Comparison of ENCODE assay signal across 7 mouse cellular contexts in genomic region chr13:115090069-115090976, GRCm38 (mm10). TPM values are rescaled to one million over a fixed set of nuclear protein-coding genes. Genes with fewer than 3 reads are reported as not detected.
DNase-seq lines count a peak whose midpoint lies in the region; ATAC-seq lines count a peak whose summit lies in the region.

Pelo (minus strand) TSS chr13:115090186.

- H3K36me3 ChIP-seq in embryonic facial prominence, embryonic 10.5 days (replicated peaks), result peaks cover 38% of the 10 kb centered on the region
- H3K36me3 ChIP-seq in limb, embryonic 10.5 days, result peaks cover 40% of the 10 kb centered on the region
- H3K36me3 ChIP-seq in midbrain, embryonic 13.5 days, result peaks cover 18% of the 10 kb centered on the region

- no peaks in the 10 kb centered on the region for H3K27me3 ChIP-seq in embryonic facial prominence, embryonic 10.5 days (replicated peaks; ENCODE audit: low read depth, poor library complexity, severe bottlenecking)
- H3K27me3 ChIP-seq in limb, embryonic 10.5 days (ENCODE audit: low read depth, poor library complexity, severe bottlenecking), result no peaks in the 10 kb centered on the region
- no peaks in the 10 kb centered on the region for H3K27me3 ChIP-seq in midbrain, embryonic 13.5 days

- peaks cover 22% of the 10 kb centered on the region for H3K4me1 ChIP-seq in embryonic facial prominence, embryonic 10.5 days
- H3K4me1 ChIP-seq in limb, embryonic 10.5 days, result peaks cover 26% of the 10 kb centered on the region
- peaks cover 22% of the 10 kb centered on the region for H3K4me1 ChIP-seq in midbrain, embryonic 13.5 days (replicated peaks)

- H3K9ac ChIP-seq in midbrain, embryonic 13.5 days (replicated peaks), result peak within 1 kb of the TSS; percentile 82

- ATAC-seq in granulocyte monocyte progenitor cell, adult 5-6 weeks (replicated peaks; ENCODE audit: poor library complexity, severe bottlenecking), result peak; percentile 77
- peak; percentile 97 for ATAC-seq in midbrain, embryonic 13.5 days

- WGBS in embryonic facial prominence, embryonic 10.5 days, result 1% methylated on average over 60 of the region's 60 CpGs
- under 1% methylated on average over 60 of the region's 60 CpGs for WGBS in limb, embryonic 10.5 days
- WGBS in midbrain, embryonic 13.5 days, result under 1% methylated on average over 60 of the region's 60 CpGs

- peak within 1 kb of the TSS; percentile 69 for H3K4me3 ChIP-seq in embryonic facial prominence, embryonic 10.5 days
- H3K4me3 ChIP-seq in limb, embryonic 10.5 days, result peak within 1 kb of the TSS; percentile 78
- peak within 1 kb of the TSS; percentile 68 for H3K4me3 ChIP-seq in midbrain, embryonic 13.5 days (replicated peaks)

- H3K9me3 ChIP-seq in embryonic facial prominence, embryonic 10.5 days, result peaks cover 6% of the 10 kb centered on the region; the same call in 1 of the 2 replicates
- no peaks in the 10 kb centered on the region for H3K9me3 ChIP-seq in limb, embryonic 10.5 days (replicated peaks)
- 0 out of 2 replicates have a peak, but pooled peaks cover 2% of the 10 kb centered on the region for H3K9me3 ChIP-seq in midbrain, embryonic 13.5 days

- peak within 1 kb of the TSS; percentile 97 for H3K4me2 ChIP-seq in midbrain, embryonic 13.5 days (replicated peaks)

- DNase-seq in adrenal gland, postnatal 10 days, result peak; percentile 98
- DNase-seq in embryonic facial prominence, embryonic 10.5 days (ENCODE audit: low spot score), result peak; percentile 94
- DNase-seq in kidney, adult 11 months, result peak; percentile 97
- peak; percentile 93 for DNase-seq in limb, embryonic 10.5 days (ENCODE audit: low spot score)
- peak; percentile 93 for DNase-seq in spleen, adult 12 weeks (ENCODE audit: low spot score)

- H3K27ac ChIP-seq in embryonic facial prominence, embryonic 10.5 days (replicated peaks), result peak within 1 kb of the TSS; percentile 91
- peak within 1 kb of the TSS; percentile 95 for H3K27ac ChIP-seq in limb, embryonic 10.5 days
- peak within 1 kb of the TSS; percentile 44; the same call in 1 of the 2 replicates for H3K27ac ChIP-seq in midbrain, embryonic 13.5 days

RNA-seq across cellular contexts. Expression of gene Pelo, which starts in this region (rescaled TPM):
- total RNA-seq in adrenal gland, postnatal 10 days (2021), result 10 to 100 TPM; 21.8 to 25.0 TPM
- 5.6 and 6.0 TPM in 2 replicates for polyA plus RNA-seq in embryonic facial prominence, embryonic 10.5 days (2016; fragmentation: Nextera tagmentation; extraction: Ambion mirVana)
- 20.4 and 25.4 TPM in 2 replicates for total RNA-seq in granulocyte monocyte progenitor cell, adult 5-6 weeks (2014; fragmentation: Nextera tagmentation)
- total RNA-seq in granulocyte monocyte progenitor cell, adult 5-6 weeks (2017), result 13.1 and 13.8 TPM in 2 replicates
- 6.7 and 7.4 TPM in 2 replicates for polyA plus RNA-seq in limb, embryonic 10.5 days (2016; fragmentation: Nextera tagmentation; extraction: Ambion mirVana)
- polyA plus RNA-seq in midbrain, embryonic 13.5 days (2015; fragmentation: Nextera tagmentation; extraction: Ambion mirVana), result 4.4 and 5.0 TPM in 2 replicates

Comparison
In these comparisons a context has a peak if more than half of its experiments do, and no peak if none do; other contexts are left out.
1. Peak in every context shown above with its lines: DNase-seq, ATAC-seq, H3K4me3 ChIP-seq and H3K27ac ChIP-seq.
2. H3K27ac ChIP-seq: peak in every context shown above with its lines; median percentile 95 in limb, embryonic 10.5 days; 91 in embryonic facial prominence, embryonic 10.5 days; 44 in midbrain, embryonic 13.5 days.